In the genomic region with DNA sequence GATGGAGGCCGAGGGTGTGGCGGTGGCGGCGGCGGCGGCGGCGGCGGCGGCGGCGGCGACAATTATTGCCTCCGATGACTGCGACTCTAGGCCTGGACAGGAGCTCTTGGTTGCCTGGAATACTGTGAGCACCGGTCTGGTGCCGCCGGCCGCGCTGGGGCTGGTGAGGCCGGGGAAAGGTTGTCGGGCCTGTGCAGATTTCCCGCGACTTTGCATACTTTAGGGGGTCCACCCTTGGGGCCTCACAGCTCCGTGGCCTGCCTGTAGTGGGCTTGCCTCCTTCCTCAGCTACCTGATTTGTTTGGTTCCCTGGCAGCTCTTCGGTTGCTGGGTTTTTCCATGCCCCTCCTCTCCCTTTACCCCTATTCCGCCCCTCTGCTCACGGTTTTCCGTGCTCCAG, we compare ENCODE assay signal across 8 mouse cellular contexts. TPM values are rescaled to one million over a fixed set of nuclear protein-coding genes. Genes with fewer than 3 reads are reported as not detected.
DNase-seq lines count a peak whose midpoint lies in the region; ATAC-seq lines count a peak whose summit lies in the region.

No protein-coding gene starts in this region.

- H3K9ac ChIP-seq in kidney, embryonic 16.5 days (replicated peaks; ENCODE audit: low read length) = peak overlapping the region; percentile 92
- H3K9ac ChIP-seq in hindbrain, embryonic 15.5 days = peak overlapping the region; percentile 91
- H3K9ac ChIP-seq in midbrain, embryonic 15.5 days = peak overlapping the region; percentile 91

- WGBS in kidney, embryonic 16.5 days = under 1% methylated on average over 29 of the region's 29 CpGs
- WGBS in embryonic facial prominence, embryonic 10.5 days = under 1% methylated on average over 29 of the region's 29 CpGs
- WGBS in hindbrain, embryonic 15.5 days = 1% methylated on average over 16 of the region's 29 CpGs
- WGBS in midbrain, embryonic 15.5 days = under 1% methylated on average over 29 of the region's 29 CpGs

- no peaks in the 10 kb centered on the region for H3K27me3 ChIP-seq in kidney, embryonic 16.5 days (ENCODE audit: insufficient read depth, low read length)
- no peaks in the 10 kb centered on the region for H3K27me3 ChIP-seq in embryonic facial prominence, embryonic 10.5 days (replicated peaks; ENCODE audit: low read depth, poor library complexity, severe bottlenecking)
- no peaks in the 10 kb centered on the region for H3K27me3 ChIP-seq in hindbrain, embryonic 15.5 days
- H3K27me3 ChIP-seq in midbrain, embryonic 15.5 days (replicated peaks) = no peaks in the 10 kb centered on the region

- peaks cover 23% of the 10 kb centered on the region for H3K4me1 ChIP-seq in kidney, embryonic 16.5 days (ENCODE audit: insufficient read depth, low read length)
- peaks cover 26% of the 10 kb centered on the region for H3K4me1 ChIP-seq in embryonic facial prominence, embryonic 10.5 days
- peaks cover 51% of the 10 kb centered on the region for H3K4me1 ChIP-seq in hindbrain, embryonic 15.5 days (replicated peaks)
- H3K4me1 ChIP-seq in midbrain, embryonic 15.5 days = peaks cover 36% of the 10 kb centered on the region

- H3K4me2 ChIP-seq in kidney, embryonic 16.5 days (replicated peaks; ENCODE audit: low read depth, low read length) = peak overlapping the region; percentile 97
- H3K4me2 ChIP-seq in hindbrain, embryonic 15.5 days = peak overlapping the region; percentile 97
- H3K4me2 ChIP-seq in midbrain, embryonic 15.5 days = peak overlapping the region; percentile 74

- peak overlapping the region; percentile 64 for H3K27ac ChIP-seq in kidney, embryonic 16.5 days (ENCODE audit: low read length)
- H3K27ac ChIP-seq in embryonic facial prominence, embryonic 10.5 days (replicated peaks) = peak overlapping the region; percentile 88
- peak overlapping the region; percentile 79 for H3K27ac ChIP-seq in hindbrain, embryonic 15.5 days (replicated peaks)
- H3K27ac ChIP-seq in midbrain, embryonic 15.5 days = peak overlapping the region; percentile 83

- no peaks in the 10 kb centered on the region for H3K9me3 ChIP-seq in kidney, embryonic 16.5 days (ENCODE audit: low read length)
- H3K9me3 ChIP-seq in embryonic facial prominence, embryonic 10.5 days = no peaks in the 10 kb centered on the region
- no peaks in the 10 kb centered on the region for H3K9me3 ChIP-seq in hindbrain, embryonic 15.5 days
- no peaks in the 10 kb centered on the region for H3K9me3 ChIP-seq in midbrain, embryonic 15.5 days

- H3K4me3 ChIP-seq in kidney, embryonic 16.5 days (ENCODE audit: low read length) = peak overlapping the region; percentile 78
- H3K4me3 ChIP-seq in embryonic facial prominence, embryonic 10.5 days = peak overlapping the region; percentile 98
- H3K4me3 ChIP-seq in hindbrain, embryonic 15.5 days = peak overlapping the region; percentile 87
- H3K4me3 ChIP-seq in midbrain, embryonic 15.5 days = peak overlapping the region; percentile 83

- H3K36me3 ChIP-seq in kidney, embryonic 16.5 days (ENCODE audit: insufficient read depth, low read length) = peaks cover 60% of the 10 kb centered on the region
- H3K36me3 ChIP-seq in embryonic facial prominence, embryonic 10.5 days (replicated peaks) = peaks cover 81% of the 10 kb centered on the region
- peaks cover 56% of the 10 kb centered on the region for H3K36me3 ChIP-seq in hindbrain, embryonic 15.5 days
- H3K36me3 ChIP-seq in midbrain, embryonic 15.5 days (replicated peaks) = peaks cover 45% of the 10 kb centered on the region

- ATAC-seq in kidney, embryonic 16.5 days (ENCODE audit: low FRiP score, low TSS enrichment) = peak; percentile 79
- peak; percentile 71 for ATAC-seq in hindbrain, embryonic 15.5 days (ENCODE audit: low FRiP score, low read depth)
- ATAC-seq in midbrain, embryonic 15.5 days (replicated peaks) = peak; percentile 79

- no peak for DNase-seq in kidney, postnatal 4 days
- no peak for DNase-seq in embryonic facial prominence, embryonic 10.5 days (ENCODE audit: low spot score)
- no peak for DNase-seq in embryo, embryonic 11 days
- DNase-seq in thymus, postnatal 0 days (ENCODE audit: low spot score) = no peak
- no peak for DNase-seq in cerebellum, adult 18-20 months

RNA-seq across cellular contexts. Expression of a gene that starts 0.2 kb away (rescaled TPM):
- 146 and 152 TPM in 2 replicates for polyA plus RNA-seq in kidney, embryonic 16.5 days (2015; fragmentation: Nextera tagmentation; extraction: Ambion mirVana)
- 147 and 151 TPM in 2 replicates for polyA plus RNA-seq in embryonic facial prominence, embryonic 10.5 days (2016; fragmentation: Nextera tagmentation; extraction: Ambion mirVana)
- polyA plus RNA-seq in hindbrain, embryonic 15.5 days (2015; fragmentation: Nextera tagmentation; extraction: Ambion mirVana) = 139 and 143 TPM in 2 replicates
- 153 and 157 TPM in 2 replicates for polyA plus RNA-seq in midbrain, embryonic 15.5 days (2015; fragmentation: Nextera tagmentation; extraction: Ambion mirVana)
- 71.5 and 80.6 TPM in 2 replicates for polyA plus RNA-seq in thymus, postnatal 0 days (2015; fragmentation: Nextera tagmentation; extraction: Ambion mirVana)

RNA-seq across cellular contexts. Expression of a gene that starts 0.3 kb away (rescaled TPM):
- polyA plus RNA-seq in kidney, embryonic 16.5 days (2015; fragmentation: Nextera tagmentation; extraction: Ambion mirVana) = 209 and 211 TPM in 2 replicates
- 228 and 238 TPM in 2 replicates for polyA plus RNA-seq in embryonic facial prominence, embryonic 10.5 days (2016; fragmentation: Nextera tagmentation; extraction: Ambion mirVana)
- polyA plus RNA-seq in hindbrain, embryonic 15.5 days (2015; fragmentation: Nextera tagmentation; extraction: Ambion mirVana) = 171 and 183 TPM in 2 replicates
- polyA plus RNA-seq in midbrain, embryonic 15.5 days (2015; fragmentation: Nextera tagmentation; extraction: Ambion mirVana) = 186 and 197 TPM in 2 replicates
- 322 and 323 TPM in 2 replicates for polyA plus RNA-seq in thymus, postnatal 0 days (2015; fragmentation: Nextera tagmentation; extraction: Ambion mirVana)

RNA-seq across cellular contexts. Expression of a gene that starts 10.1 kb away (rescaled TPM):
- polyA plus RNA-seq in kidney, embryonic 16.5 days (2015; fragmentation: Nextera tagmentation; extraction: Ambion mirVana) = 12.0 and 12.1 TPM in 2 replicates
- polyA plus RNA-seq in embryonic facial prominence, embryonic 10.5 days (2016; fragmentation: Nextera tagmentation; extraction: Ambion mirVana) = 8.0 and 9.0 TPM in 2 replicates
- 17.1 and 21.5 TPM in 2 replicates for polyA plus RNA-seq in hindbrain, embryonic 15.5 days (2015; fragmentation: Nextera tagmentation; extraction: Ambion mirVana)
- 16.7 and 16.9 TPM in 2 replicates for polyA plus RNA-seq in midbrain, embryonic 15.5 days (2015; fragmentation: Nextera tagmentation; extraction: Ambion mirVana)
- 10.2 and 12.6 TPM in 2 replicates for polyA plus RNA-seq in thymus, postnatal 0 days (2015; fragmentation: Nextera tagmentation; extraction: Ambion mirVana)

RNA-seq across cellular contexts. Expression of a gene that starts 15.4 kb away (rescaled TPM):
- not detected in 2 replicates for polyA plus RNA-seq in kidney, embryonic 16.5 days (2015; fragmentation: Nextera tagmentation; extraction: Ambion mirVana)
- not detected in 2 replicates for polyA plus RNA-seq in embryonic facial prominence, embryonic 10.5 days (2016; fragmentation: Nextera tagmentation; extraction: Ambion mirVana)
- not detected in 2 replicates for polyA plus RNA-seq in hindbrain, embryonic 15.5 days (2015; fragmentation: Nextera tagmentation; extraction: Ambion mirVana)
- not detected in 2 replicates for polyA plus RNA-seq in midbrain, embryonic 15.5 days (2015; fragmentation: Nextera tagmentation; extraction: Ambion mirVana)
- polyA plus RNA-seq in thymus, postnatal 0 days (2015; fragmentation: Nextera tagmentation; extraction: Ambion mirVana) = not detected in 2 replicates

RNA-seq across cellular contexts. Expression of a gene that starts 17.2 kb away (rescaled TPM):
- polyA plus RNA-seq in kidney, embryonic 16.5 days (2015; fragmentation: Nextera tagmentation; extraction: Ambion mirVana) = not detected in 2 replicates
- polyA plus RNA-seq in embryonic facial prominence, embryonic 10.5 days (2016; fragmentation: Nextera tagmentation; extraction: Ambion mirVana) = not detected in 2 replicates
- 0.18 TPM in 1 of 2 replicates, not detected in the other for polyA plus RNA-seq in hindbrain, embryonic 15.5 days (2015; fragmentation: Nextera tagmentation; extraction: Ambion mirVana)
- polyA plus RNA-seq in midbrain, embryonic 15.5 days (2015; fragmentation: Nextera tagmentation; extraction: Ambion mirVana) = 0.14 and 0.23 TPM in 2 replicates
- 1.4 and 3.6 TPM in 2 replicates for polyA plus RNA-seq in thymus, postnatal 0 days (2015; fragmentation: Nextera tagmentation; extraction: Ambion mirVana)
